Mouse (Mus musculus) cerebellum, postnatal 14 days (tissue): Measurements from ENCODE around the gene Sgf29.

Experiments used
- DNase-seq, 2 experiments: peaks; one replicate each; pipeline ENCODE4 v3.0.0; 2021; ENCODE audit warnings: mixed read lengths in 2 of 2

Sgf29 gene

GRCm38 (mm10) chr7:126649231-126650051 lies at the start of gene Sgf29:
Gene Sgf29, plus strand, starts transcription at chr7:126649309.
- peak; percentile 96 to 97 for DNase-seq

- DNase-seq = no peak
Observed at GRCm38 (mm10) chr7:126601896-126602295, 47.2 kb upstream of the Sgf29 start.

- no peak for DNase-seq
Observed at GRCm38 (mm10) chr7:126602650-126603049, 46.5 kb upstream of the Sgf29 start.

GRCm38 (mm10) chr7:126606611-126607010 lies 42.5 kb upstream of the Sgf29 start:
- no peak for DNase-seq

GRCm38 (mm10) chr7:126607064-126607463 lies 42.0 kb upstream of the Sgf29 start:
- DNase-seq = no peak

GRCm38 (mm10) chr7:126607796-126608195 lies 41.3 kb upstream of the Sgf29 start:
- no peak for DNase-seq

- no peak for DNase-seq
Observed at GRCm38 (mm10) chr7:126612736-126613135, 36.4 kb upstream of the Sgf29 start.

- no peak for DNase-seq
Observed at GRCm38 (mm10) chr7:126616707-126617106, 32.4 kb upstream of the Sgf29 start.

- no peak for DNase-seq
Observed at GRCm38 (mm10) chr7:126619559-126620275, 29.4 kb upstream of the Sgf29 start.

- DNase-seq = no peak
Observed at GRCm38 (mm10) chr7:126621452-126622359, 27.4 kb upstream of the Sgf29 start.

GRCm38 (mm10) chr7:126623381-126623780 lies 25.7 kb upstream of the Sgf29 start:
- no peak for DNase-seq

GRCm38 (mm10) chr7:126624774-126625173 lies 24.3 kb upstream of the Sgf29 start:
- DNase-seq = no peak

- peak in 1 of 2 experiments; percentile 30 for DNase-seq
Observed at GRCm38 (mm10) chr7:126625369-126625768, 23.7 kb upstream of the Sgf29 start.

GRCm38 (mm10) chr7:126625807-126626600 lies 23.1 kb upstream of the Sgf29 start:
- no peak for DNase-seq

GRCm38 (mm10) chr7:126628111-126628510 lies 21.0 kb upstream of the Sgf29 start:
- no peak for DNase-seq

GRCm38 (mm10) chr7:126629915-126630314 lies 19.2 kb upstream of the Sgf29 start:
- DNase-seq = no peak

GRCm38 (mm10) chr7:126630824-126631518 lies 18.1 kb upstream of the Sgf29 start, which contains the start of gene Nupr1:
Gene Nupr1, minus strand, starts transcription at chr7:126630861.
- DNase-seq = no peak

GRCm38 (mm10) chr7:126632478-126632877 lies 16.6 kb upstream of the Sgf29 start:
- DNase-seq = no peak

GRCm38 (mm10) chr7:126635375-126635774 lies 13.7 kb upstream of the Sgf29 start:
- DNase-seq = no peak

GRCm38 (mm10) chr7:126636733-126637520 lies 12.2 kb upstream of the Sgf29 start:
- peak; percentile 41 to 46 for DNase-seq
